Mouse (Mus musculus) cortical plate, adult 2 months (tissue): ENCODE data around the gene Bcl11a. TPM values are rescaled to one million over a fixed set of nuclear protein-coding genes. Genes with fewer than 3 reads are reported as not detected.
A peak's percentile ranks its signal among the peaks of the same experiment; 100 is the strongest.

Source experiments
- H3K27ac ChIP-seq: fragments of 200-500 bp; 2 replicates; pipeline ENCODE4 v1.5.1; 2012; ENCODE audit warnings: low read length, control low read depth, inconsistent platforms; ENCODE audit not compliant: insufficient read depth
- H3K4me1 ChIP-seq: fragments of 200-500 bp; 2 replicates; pipeline ENCODE4 v1.6.1; 2011; ENCODE audit warnings: low read length; ENCODE audit not compliant: control insufficient read depth, insufficient read depth
- H3K4me3 ChIP-seq: fragments of 200-500 bp; 2 replicates; pipeline ENCODE4 v1.5.1; 2011; ENCODE audit warnings: mild to moderate bottlenecking, low read length, control low read depth; ENCODE audit not compliant: insufficient read depth
- CTCF ChIP-seq: fragments of 200-500 bp; IDR thresholded peaks from 2 replicates; pipeline ENCODE4 v1.5.1; 2011; ENCODE audit warnings: mild to moderate bottlenecking, control low read depth, low read length; ENCODE audit not compliant: insufficient read depth; ENCODE audit errors: extremely low read depth
- POLR2A ChIP-seq: fragments of 200-500 bp; IDR thresholded peaks from 2 replicates; pipeline ENCODE4 v1.6.1; 2011; ENCODE audit warnings: mild to moderate bottlenecking, low read length, control low read depth; ENCODE audit not compliant: insufficient read depth; ENCODE audit errors: extremely low read depth
- polyA plus RNA-seq: library from polyadenylated mRNA; depleted of rRNA; stranded (reverse); fragments of >200 nt; gene quantifications from 2 replicates; pipeline ENCODE4 v1.2.3, GENCODE M21; 2012; rRNA removed

The Bcl11a gene
- 62.8 and 64.1 TPM in 2 replicates for polyA plus RNA-seq

DNA sequence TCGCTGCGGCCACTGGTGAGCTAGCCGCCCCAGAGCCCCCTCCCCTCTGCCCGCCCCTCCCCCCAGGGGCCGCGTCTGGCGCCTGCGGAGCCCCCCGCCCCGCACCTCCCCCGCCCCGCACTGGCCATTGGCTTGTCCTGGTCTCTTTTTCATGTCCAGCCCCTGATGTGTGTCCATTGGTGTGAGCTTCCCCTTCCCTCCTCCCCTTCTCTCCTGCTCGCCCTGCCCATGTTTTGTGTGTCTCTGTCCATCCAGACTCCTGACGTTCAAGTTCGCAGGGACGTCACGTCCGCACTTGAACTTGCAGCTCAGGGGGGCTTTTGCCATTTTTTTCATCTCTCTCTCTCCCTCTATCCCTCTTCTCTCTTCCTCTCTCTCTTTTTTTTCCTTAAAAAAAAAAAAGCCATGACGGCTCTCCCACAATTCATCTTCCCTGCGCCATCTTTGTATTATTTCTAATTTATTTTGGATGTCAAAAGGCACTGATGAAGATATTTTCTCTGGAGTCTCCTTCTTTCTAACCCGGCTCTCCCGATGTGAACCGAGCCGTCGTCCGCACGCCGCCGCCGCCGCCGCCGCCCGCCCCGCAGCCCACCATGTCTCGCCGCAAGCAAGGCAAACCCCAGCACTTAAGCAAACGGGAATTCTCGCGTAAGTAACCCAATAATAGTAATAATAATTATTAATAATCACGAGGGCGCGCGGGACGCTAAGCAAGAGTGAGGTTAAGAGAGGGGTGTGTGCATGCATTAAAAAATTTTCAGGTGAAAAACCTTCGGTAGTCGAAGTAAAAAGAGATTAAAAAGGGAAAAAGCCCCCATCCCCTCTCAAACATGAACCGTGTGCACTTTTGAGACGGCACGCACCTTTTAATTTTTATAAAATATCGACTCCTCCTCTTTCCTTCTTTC, at the start of gene Bcl11a:
Bcl11a (plus strand) TSS at position 262 of the 911 bp plus-strand sequence.
- no peaks in the 10 kb centered on the region for H3K4me1 ChIP-seq
- peak within 1 kb of the TSS; percentile 89 for H3K4me3 ChIP-seq
- TF ChIP-seq POLR2A = peak; percentile 71
- TF ChIP-seq CTCF = no peak
- peak within 1 kb of the TSS; percentile 93 for H3K27ac ChIP-seq

DNA sequence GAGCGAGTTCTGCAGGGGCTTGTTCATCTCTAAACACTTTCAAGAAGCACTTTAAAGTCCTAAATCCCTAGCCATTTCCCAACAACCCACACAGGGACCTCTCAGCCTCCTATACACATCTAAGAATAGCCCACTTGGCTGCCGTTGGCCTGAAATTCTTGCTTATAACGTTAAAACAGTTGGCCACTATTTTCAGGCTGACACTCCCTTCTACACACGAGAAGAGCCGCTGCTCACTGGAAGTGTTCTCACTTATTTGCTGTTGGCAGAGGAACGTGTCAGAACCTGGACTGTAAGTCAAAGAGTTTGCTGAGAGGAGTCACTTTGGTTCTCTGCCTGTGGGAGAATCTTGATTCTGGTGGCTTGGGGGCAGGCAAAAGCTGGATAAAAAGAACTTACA, 33.8 kb upstream of the Bcl11a start:
- TF ChIP-seq CTCF (no peak), POLR2A (no peak)
- H3K27ac ChIP-seq = no peak overlapping the region
- 0 out of 2 replicates have a peak, but pooled peaks cover 4% of the 10 kb centered on the region for H3K4me1 ChIP-seq
- H3K4me3 ChIP-seq = no peak overlapping the region

GRCm38 (mm10) chr11:24049226-24050031, 28.4 kb upstream of the Bcl11a start:
- Histone ChIP-seq H3K4me3 (peak overlapping the region; percentile 79), H3K27ac (no peak overlapping the region), H3K4me1 (no peaks in the 10 kb centered on the region)
- peak; percentile 90 for TF ChIP-seq CTCF
- no peak for TF ChIP-seq POLR2A

DNA sequence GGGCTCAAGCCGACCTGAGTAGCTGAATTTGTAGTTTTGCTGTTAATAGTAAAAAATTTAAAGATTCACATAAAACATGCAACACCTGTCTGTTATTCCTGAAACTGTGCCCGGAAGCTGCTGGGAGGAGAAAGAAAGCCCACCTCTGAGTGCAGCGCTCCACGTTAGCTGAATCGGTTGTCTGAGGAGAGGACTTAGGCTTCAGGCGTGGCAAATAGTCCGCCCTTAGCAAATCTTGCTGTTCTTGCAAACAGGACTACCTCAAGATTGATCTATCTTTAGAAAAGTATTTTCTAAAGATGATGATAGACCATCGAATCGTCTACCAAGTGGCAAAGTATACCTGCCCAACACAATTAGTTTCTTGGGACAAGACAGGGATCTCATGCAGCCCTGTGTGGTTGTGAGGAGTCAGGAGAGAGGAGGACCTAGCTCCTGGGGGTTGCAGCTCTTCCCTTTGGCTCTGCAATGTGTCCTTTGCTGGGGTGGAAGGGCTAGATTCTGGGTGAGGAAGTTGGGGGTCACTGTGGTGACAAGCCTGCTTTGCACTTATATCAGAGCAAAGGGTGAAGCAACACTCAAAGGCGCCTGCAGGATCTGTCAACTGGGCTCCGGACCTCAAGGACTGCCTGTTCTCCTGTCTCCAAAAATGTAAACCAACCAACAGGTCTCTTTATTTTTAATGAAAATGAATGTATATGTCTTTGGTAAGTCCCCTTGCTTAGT, 27.7 kb upstream of the Bcl11a start:
- TF ChIP-seq CTCF (no peak), POLR2A (no peak)
- Histone ChIP-seq H3K4me3 (peak overlapping the region; percentile 79; the same call in 1 of the 2 replicates), H3K27ac (no peak overlapping the region), H3K4me1 (no peaks in the 10 kb centered on the region)

DNA sequence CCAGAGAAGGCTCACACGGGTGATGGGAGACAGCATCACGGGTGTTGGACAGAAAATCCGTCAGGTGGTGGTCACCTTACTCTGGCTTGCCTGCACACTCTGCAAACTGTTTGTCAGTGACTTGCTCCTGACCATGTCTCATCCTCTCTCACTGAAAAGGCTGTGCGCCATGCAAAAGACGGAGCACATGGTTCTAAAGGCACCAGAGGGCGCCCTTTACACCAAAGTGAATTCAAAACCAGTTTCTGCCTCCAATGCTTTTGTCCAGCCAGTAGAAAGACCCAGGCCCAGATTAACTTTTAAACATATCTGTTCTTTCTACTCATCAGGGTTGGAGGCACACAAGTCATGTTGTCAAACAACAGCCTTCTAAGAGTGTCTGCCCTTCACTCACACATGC, 25.0 kb upstream of the Bcl11a start:
- H3K27ac ChIP-seq = no peak overlapping the region
- TF ChIP-seq CTCF (peak; percentile 16; the same call in 1 of the 2 replicates), POLR2A (no peak)
- no peaks in the 10 kb centered on the region for H3K4me1 ChIP-seq
- H3K4me3 ChIP-seq = no peak overlapping the region

- Histone ChIP-seq H3K4me3 (no peak overlapping the region), H3K4me1 (peaks cover 6% of the 10 kb centered on the region), H3K27ac (no peak overlapping the region)
- no peak for TF ChIP-seq CTCF
- TF ChIP-seq POLR2A = no peak
Measured at GRCm38 (mm10) chr11:24059137-24059536, 18.7 kb upstream of the Bcl11a start.

- peak overlapping the region; percentile 80; the same call in 1 of the 2 replicates for H3K27ac ChIP-seq
Measured at GRCm38 (mm10) chr11:24060428-24060827, 17.4 kb upstream of the Bcl11a start.

DNA sequence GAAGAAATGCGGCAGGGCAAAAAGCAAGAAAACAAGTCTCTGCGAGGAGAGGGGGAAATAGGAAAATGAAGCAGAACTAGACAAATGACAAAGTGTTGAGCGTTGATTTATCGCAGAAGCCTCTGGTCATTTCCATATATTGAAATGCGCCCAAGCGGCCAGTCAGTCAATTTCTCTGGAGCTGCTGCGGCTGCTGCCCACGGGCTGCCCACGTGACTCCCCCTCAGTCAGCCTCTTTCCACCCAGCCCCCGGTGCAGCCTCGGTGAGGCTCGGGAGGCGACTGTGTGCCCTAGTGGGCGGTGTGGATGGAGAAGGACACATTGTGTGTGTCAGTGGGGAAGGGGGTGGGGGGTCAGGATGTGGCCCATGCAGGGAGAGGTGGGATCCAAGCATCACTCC, 16.0 kb upstream of the Bcl11a start:
- Histone ChIP-seq H3K27ac (peak overlapping the region; percentile 98), H3K4me3 (no peak overlapping the region), H3K4me1 (peaks cover 8% of the 10 kb centered on the region)
- TF ChIP-seq POLR2A = no peak
- no peak for TF ChIP-seq CTCF

More at GRCm38 (mm10) chr11:24060428-24060827, 17.4 kb upstream of the Bcl11a start:
- Histone ChIP-seq H3K4me3 (0 out of 2 replicates have a peak overlapping the region, but pooled peaks have one; percentile 22), H3K4me1 (peaks cover 8% of the 10 kb centered on the region)
- TF ChIP-seq POLR2A (no peak), CTCF (no peak)

GRCm38 (mm10) chr11:24062495-24063096, 15.3 kb upstream of the Bcl11a start:
- peaks cover 8% of the 10 kb centered on the region for H3K4me1 ChIP-seq
- peak overlapping the region; percentile 98 for H3K27ac ChIP-seq
- no peak overlapping the region for H3K4me3 ChIP-seq
- TF ChIP-seq POLR2A (peak; percentile 37), CTCF (no peak)
